Mouse (Mus musculus) embryonic facial prominence, embryonic 12.5 days (tissue): ENCODE measurements around the gene Zfp583. TPM values are rescaled to one million over a fixed set of nuclear protein-coding genes. Genes with fewer than 3 reads are reported as not detected.

Experiments
- ATAC-seq: fragments of 200-750 bp; cut with Nextera tagmentation; 2 replicates; pipeline ENCODE4 v1.8.0; 2017; ENCODE audit not compliant: insufficient number of reproducible peaks, insufficient read depth, low FRiP score, low TSS enrichment
- H3K27ac ChIP-seq: fragments of 300-500 bp; sonication (generic); 2 replicates; pipeline ENCODE4 v1.5.1; 2016; ENCODE audit warnings: mild to moderate bottlenecking
- H3K27me3 ChIP-seq: fragments of 300-500 bp; sonication (generic); 2 replicates; pipeline ENCODE4 v1.6.1; 2016; ENCODE audit warnings: mild to moderate bottlenecking, moderate library complexity
- H3K36me3 ChIP-seq: fragments of 300-500 bp; sonication (generic); 2 replicates; pipeline ENCODE4 v1.6.1; 2016; ENCODE audit warnings: mild to moderate bottlenecking
- H3K4me1 ChIP-seq: fragments of 300-500 bp; sonication (generic); 2 replicates; pipeline ENCODE4 v1.6.1; 2016
- H3K4me2 ChIP-seq: fragments of 300-500 bp; sonication (generic); replicated peaks from 2 replicates; pipeline ENCODE4 v1.6.1; 2016; ENCODE audit warnings: mild to moderate bottlenecking, moderate library complexity
- H3K4me3 ChIP-seq: fragments of 300-500 bp; sonication (generic); 2 replicates; pipeline ENCODE4 v1.5.1; 2016; ENCODE audit warnings: mild to moderate bottlenecking
- H3K9ac ChIP-seq: fragments of 300-500 bp; sonication (generic); 2 replicates; pipeline ENCODE4 v1.6.1; 2016; ENCODE audit warnings: mild to moderate bottlenecking, moderate library complexity
- H3K9me3 ChIP-seq: fragments of 300-500 bp; sonication (generic); 2 replicates; pipeline ENCODE4 v1.6.1; 2016; ENCODE audit warnings: mild to moderate bottlenecking, moderate library complexity
- WGBS: fragments of 180-500 bp; shearing (Covaris S2); methylation state at CpG from one replicate; pipeline ENCODE4 v1.1.7; 2016; 5-methylcytosine and 5-hydroxymethylcytosine counted together
- polyA plus RNA-seq: library from polyadenylated mRNA; unstranded; fragments of >200 nt; fragmentation: Nextera tagmentation; extraction: Ambion mirVana; gene quantifications from 2 replicates; pipeline ENCODE4 v1.2.1, GENCODE M21; 2016

The Zfp583 gene
- polyA plus RNA-seq, 1 experiment from 2014 or later = 8.6 TPM

DNA sequence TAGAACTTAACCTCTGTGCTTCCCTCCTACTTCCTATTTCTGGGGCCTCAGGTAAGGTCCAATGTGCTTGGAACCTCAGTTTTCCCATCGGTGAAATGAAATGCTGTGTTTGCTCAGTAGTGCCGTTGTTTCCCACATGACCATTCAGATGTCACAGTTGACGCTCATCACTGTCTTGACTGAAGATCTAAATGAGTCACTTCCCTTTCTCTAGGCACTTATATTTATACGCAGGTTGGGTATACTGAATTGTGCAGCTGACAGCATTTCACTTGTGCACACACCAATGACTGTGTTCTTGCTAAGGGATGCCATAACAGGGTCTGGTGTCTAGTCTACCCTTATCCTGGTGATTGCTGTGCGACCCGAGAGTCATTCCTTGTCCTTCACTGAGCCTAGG, 45.7 kb downstream of the Zfp583 start:
- Histone ChIP-seq H3K4me2 (peak overlapping the region; percentile 69; the same call in 1 of the 2 replicates), H3K9ac (no peak overlapping the region), H3K27me3 (no peaks in the 10 kb centered on the region), H3K4me1 (peaks cover 4% of the 10 kb centered on the region), H3K4me3 (0 out of 2 replicates have a peak overlapping the region, but pooled peaks have one; percentile 53), H3K27ac (0 out of 2 replicates have a peak overlapping the region, but pooled peaks have one; percentile 72), H3K36me3 (no peaks in the 10 kb centered on the region), H3K9me3 (no peaks in the 10 kb centered on the region)
- WGBS = 89% methylated on average over 6 of the region's 6 CpGs
- no peak for ATAC-seq

DNA sequence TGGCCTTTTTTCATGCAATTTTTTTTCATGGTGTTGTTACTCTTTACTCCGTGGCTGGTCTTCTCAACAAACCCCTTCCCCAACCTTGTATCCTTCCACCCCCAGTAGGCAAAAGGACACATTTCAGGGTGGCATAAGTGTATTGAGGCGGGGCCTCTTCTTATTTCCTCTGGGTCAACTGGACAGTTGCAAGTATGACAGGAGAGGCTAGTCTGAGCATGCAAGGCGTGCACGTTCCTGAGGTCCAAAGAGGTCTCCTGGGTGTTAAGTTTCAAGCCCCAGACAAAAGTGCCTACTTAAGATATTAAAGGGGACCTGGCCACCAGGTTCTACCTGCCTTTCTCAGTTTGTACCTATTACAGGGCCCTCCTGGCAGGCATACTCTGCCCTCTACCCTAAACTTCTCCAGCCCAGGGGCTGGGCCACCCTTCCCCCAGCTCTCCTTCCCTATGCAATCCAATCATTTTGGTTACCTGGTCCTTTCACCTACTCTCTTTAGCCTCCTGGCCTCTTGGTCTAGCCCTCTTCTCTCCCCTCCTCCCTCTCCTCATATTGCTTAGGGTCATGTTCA, 46.6 kb downstream of the Zfp583 start:
- Histone ChIP-seq H3K9me3 (no peaks in the 10 kb centered on the region), H3K4me2 (no peak overlapping the region), H3K27me3 (no peaks in the 10 kb centered on the region), H3K4me1 (peaks cover 4% of the 10 kb centered on the region), H3K27ac (no peak overlapping the region), H3K4me3 (no peak overlapping the region), H3K36me3 (no peaks in the 10 kb centered on the region), H3K9ac (no peak overlapping the region)
- no peak for ATAC-seq
- WGBS = 86% methylated on average over 4 of the region's 4 CpGs

GRCm38 (mm10) chr7:6283451-6284075, 47.5 kb downstream of the Zfp583 start:
- Histone ChIP-seq H3K27ac (peak overlapping the region; percentile 73), H3K4me1 (peaks cover 4% of the 10 kb centered on the region), H3K27me3 (no peaks in the 10 kb centered on the region), H3K9me3 (no peaks in the 10 kb centered on the region), H3K4me3 (peak overlapping the region; percentile 50), H3K9ac (peak overlapping the region; percentile 50), H3K4me2 (peak overlapping the region; percentile 53), H3K36me3 (no peaks in the 10 kb centered on the region)
- 1% methylated on average over 23 of the region's 23 CpGs for WGBS
- 0 out of 2 replicates have a peak, but pooled peaks have one; percentile 41 for ATAC-seq

DNA sequence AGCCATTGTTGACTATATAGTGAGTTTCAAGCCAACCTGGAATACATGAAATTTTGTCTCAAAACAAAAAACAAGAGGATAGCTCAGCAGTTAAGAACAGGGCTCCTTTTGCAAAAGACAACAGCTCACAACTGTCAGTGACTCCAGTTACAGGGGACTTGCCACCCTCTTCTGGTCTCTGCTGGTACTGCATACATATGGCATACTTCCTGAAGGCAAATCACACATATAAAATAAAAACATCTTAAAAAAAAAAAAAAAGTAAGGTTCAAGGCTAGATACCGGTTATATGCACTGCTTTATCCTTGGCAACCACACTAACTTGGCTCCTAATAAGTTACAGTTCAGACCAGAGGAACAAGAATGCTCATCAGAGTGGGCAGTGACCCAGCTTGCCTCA, 48.3 kb downstream of the Zfp583 start:
- ATAC-seq = no peak
- Histone ChIP-seq H3K27ac (no peak overlapping the region), H3K27me3 (no peaks in the 10 kb centered on the region), H3K9me3 (no peaks in the 10 kb centered on the region), H3K4me2 (peak overlapping the region; percentile 53), H3K36me3 (no peaks in the 10 kb centered on the region), H3K4me3 (peak overlapping the region; percentile 50), H3K9ac (peak overlapping the region; percentile 50), H3K4me1 (peaks cover 4% of the 10 kb centered on the region)
- 0% methylated on average over 1 of the region's 1 CpGs for WGBS

DNA sequence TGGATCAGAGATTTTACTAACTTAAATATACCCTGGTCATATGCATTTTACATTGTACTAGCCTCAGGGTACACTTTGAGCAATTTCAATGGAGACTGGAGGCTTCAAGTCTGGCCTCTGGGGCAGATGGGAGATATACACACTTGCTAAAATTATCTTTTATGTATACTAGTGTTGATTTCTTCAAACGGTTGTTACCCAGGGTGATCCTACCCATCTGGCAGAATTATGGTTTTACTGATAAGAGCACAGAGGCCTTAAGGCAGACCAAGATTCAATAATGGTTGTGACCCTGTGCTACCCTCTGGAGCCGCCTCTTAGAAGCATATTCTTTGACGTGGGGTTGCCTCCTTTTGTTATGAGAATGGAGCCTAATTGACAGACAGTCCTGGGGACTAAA, 53.2 kb downstream of the Zfp583 start:
- H3K4me3 ChIP-seq = no peak overlapping the region
- H3K9me3 ChIP-seq = no peaks in the 10 kb centered on the region
- WGBS = 69% methylated on average over 3 of the region's 3 CpGs
- no peak for ATAC-seq
- H3K27ac ChIP-seq = no peak overlapping the region
- H3K9ac ChIP-seq = no peak overlapping the region
- H3K4me1 ChIP-seq = no peaks in the 10 kb centered on the region
- H3K4me2 ChIP-seq = no peak overlapping the region
- H3K27me3 ChIP-seq = no peaks in the 10 kb centered on the region
- H3K36me3 ChIP-seq = no peaks in the 10 kb centered on the region

DNA sequence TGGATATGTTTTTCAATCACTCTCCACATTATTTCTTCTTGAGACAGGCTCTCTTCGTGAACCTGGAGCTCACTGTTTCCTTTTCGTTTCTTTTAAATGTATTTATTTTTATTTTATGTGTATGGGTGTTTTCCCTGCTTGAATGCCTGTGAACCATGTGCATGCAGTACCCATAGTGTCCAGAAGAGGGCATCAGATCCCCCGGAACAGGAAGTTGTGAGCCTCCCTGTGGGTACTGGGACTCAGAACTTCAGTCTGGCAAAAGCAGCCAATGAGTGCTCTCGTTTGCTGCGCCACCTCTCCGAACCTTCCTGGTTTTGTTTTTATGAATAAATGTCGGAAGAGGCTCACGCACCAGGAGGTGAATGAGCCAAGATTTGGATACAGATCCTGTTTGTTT, 65.4 kb downstream of the Zfp583 start:
- no peaks in the 10 kb centered on the region for H3K4me1 ChIP-seq
- no peak overlapping the region for H3K4me3 ChIP-seq
- H3K9ac ChIP-seq = no peak overlapping the region
- H3K9me3 ChIP-seq = no peaks in the 10 kb centered on the region
- H3K27ac ChIP-seq = no peak overlapping the region
- WGBS = 65% methylated on average over 8 of the region's 8 CpGs
- H3K4me2 ChIP-seq = no peak overlapping the region
- no peaks in the 10 kb centered on the region for H3K36me3 ChIP-seq
- no peaks in the 10 kb centered on the region for H3K27me3 ChIP-seq
- ATAC-seq = no peak

Other genes with a start within 250 kb of the Zfp583 start
- gene Zfp787, start 175.3 kb downstream of the Zfp583 start, polyA plus RNA-seq = 31.9 and 33.8 TPM in 2 replicates
- 80.2 and 80.4 TPM in 2 replicates for gene Zfp444, start 159.1 kb downstream of the Zfp583 start, polyA plus RNA-seq
- gene Galp, start 134.2 kb downstream of the Zfp583 start, polyA plus RNA-seq = not detected in 2 replicates
- not detected in 2 replicates for gene Zscan5b, start 109.0 kb downstream of the Zfp583 start, polyA plus RNA-seq
- gene Epp13, start 78.6 kb downstream of the Zfp583 start, polyA plus RNA-seq = not detected in 2 replicates
- 6.4 and 8.4 TPM in 2 replicates for gene Zfp667, start 44.7 kb downstream of the Zfp583 start, polyA plus RNA-seq
- 3.1 and 3.2 TPM in 2 replicates for gene Gm3854, start 12.5 kb upstream of the Zfp583 start, polyA plus RNA-seq
- 2.7 and 2.8 TPM in 2 replicates for gene Zfp78, start 32.0 kb upstream of the Zfp583 start, polyA plus RNA-seq
- gene Zfp28, start 52.0 kb upstream of the Zfp583 start, polyA plus RNA-seq = 12.6 and 13.1 TPM in 2 replicates
- 0.20 TPM in 1 of 2 replicates, not detected in the other for gene Smim17, start 67.4 kb upstream of the Zfp583 start, polyA plus RNA-seq
- gene Gm20715, start 79.0 kb upstream of the Zfp583 start, polyA plus RNA-seq = 0.05 TPM in 1 of 2 replicates, not detected in the other
- not detected in 2 replicates for gene Olfr1344, start 107.4 kb upstream of the Zfp583 start, polyA plus RNA-seq
- gene Olfr1336, start 124.9 kb upstream of the Zfp583 start, polyA plus RNA-seq = not detected in 2 replicates
- gene Olfr1346, start 135.8 kb upstream of the Zfp583 start, polyA plus RNA-seq = not detected in 2 replicates
- gene Olfr5, start 155.7 kb upstream of the Zfp583 start, polyA plus RNA-seq = not detected in 2 replicates
- not detected in 2 replicates for gene Olfr1347, start 168.5 kb upstream of the Zfp583 start, polyA plus RNA-seq
- gene Olfr1348, start 177.5 kb upstream of the Zfp583 start, polyA plus RNA-seq = not detected in 2 replicates
- not detected in 2 replicates for gene Olfr1349, start 191.7 kb upstream of the Zfp583 start, polyA plus RNA-seq
- gene Olfr1350, start 233.6 kb upstream of the Zfp583 start, polyA plus RNA-seq = not detected in 2 replicates